Mouse (Mus musculus): Measurements from ENCODE around the gene Olfr1200. TPM values are rescaled to one million over a fixed set of nuclear protein-coding genes. Genes with fewer than 3 reads are reported as not detected.

The Olfr1200 gene
- polyA plus RNA-seq (2012; rRNA removed), result not detected in 2 replicates

GRCm38 (mm10) chr2:88770388-88770787 is at the start of gene Olfr1200:
Olfr1200 (minus strand) TSS chr2:88770488.

GRCm38 (mm10) chr2:88814196-88814595 is 43.9 kb upstream of the Olfr1200 start, which contains the start of gene Olfr1202:
Olfr1202 (plus strand) TSS chr2:88814496.

DNA sequence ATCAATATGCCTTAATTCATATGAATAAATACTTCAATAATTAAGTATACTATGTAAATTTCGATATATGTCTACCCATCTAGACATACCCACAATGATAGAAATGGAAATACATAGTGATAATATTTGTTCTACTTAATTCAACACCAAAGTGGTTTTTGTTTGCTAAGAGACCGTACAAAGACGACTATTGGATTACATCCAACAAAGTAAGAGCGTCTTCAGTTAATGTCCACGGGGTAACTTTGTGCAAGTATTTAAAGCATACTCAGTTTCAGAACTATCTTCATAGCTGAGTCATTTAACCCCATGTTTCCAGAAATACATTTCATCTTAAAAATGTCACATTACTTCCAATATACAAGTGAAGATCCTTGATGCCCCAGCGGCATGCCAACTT is 22.4 kb upstream of the Olfr1200 start, which contains the start of gene Olfr1201:
Gene Olfr1201, plus strand, starts transcription at position 301 of the 400 bp plus-strand sequence.

GRCm38 (mm10) chr2:88760369-88760768 is 9.9 kb downstream of the Olfr1200 start, which contains the start of gene Olfr1199:
Olfr1199 (minus strand) TSS chr2:88760469.

DNA sequence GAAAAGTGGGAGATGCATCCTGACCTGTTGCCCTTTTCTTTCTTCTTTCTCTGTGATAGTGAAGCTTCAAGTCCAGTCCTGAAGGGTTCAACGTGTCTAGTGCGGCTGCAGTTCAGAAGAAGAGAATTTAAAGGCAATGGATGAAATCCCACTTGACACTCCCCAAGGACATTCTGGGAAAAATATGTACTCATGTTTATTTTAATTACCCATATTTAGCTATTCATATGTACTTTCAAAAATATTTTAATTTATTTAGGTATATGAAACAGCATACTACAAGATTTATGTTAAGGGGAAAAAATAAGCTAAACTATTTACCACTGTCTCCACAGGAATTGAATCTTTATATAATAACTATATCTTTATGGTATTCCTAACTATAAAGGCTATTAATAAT is 19.0 kb downstream of the Olfr1200 start, which contains the start of gene Olfr1198:
Gene Olfr1198, minus strand, starts transcription at position 101 of the 400 bp plus-strand sequence.

GRCm38 (mm10) chr2:88732266-88732665 is 38.0 kb downstream of the Olfr1200 start, which contains the start of gene Olfr1197:
Olfr1197 (minus strand) TSS chr2:88732366.

Other genes with a start within 250 kb of the Olfr1200 start
- not detected in 2 replicates for gene Olfr1188, start 213.6 kb downstream of the Olfr1200 start, polyA plus RNA-seq (2012; rRNA removed)
- gene Olfr1189, start 184.0 kb downstream of the Olfr1200 start, polyA plus RNA-seq (2012; rRNA removed), result not detected in 2 replicates
- gene Olfr1191-ps1, start 129.9 kb downstream of the Olfr1200 start, polyA plus RNA-seq (2012; rRNA removed), result not detected in 2 replicates
- gene Olfr1192-ps1, start 122.0 kb downstream of the Olfr1200 start, polyA plus RNA-seq (2012; rRNA removed), result not detected in 2 replicates
- gene Olfr1193, start 94.9 kb downstream of the Olfr1200 start, polyA plus RNA-seq (2012; rRNA removed), result not detected in 2 replicates
- not detected in 2 replicates for gene Olfr1195, start 81.3 kb downstream of the Olfr1200 start, polyA plus RNA-seq (2012; rRNA removed)
- not detected in 2 replicates for gene Olfr1196, start 65.9 kb downstream of the Olfr1200 start, polyA plus RNA-seq (2012; rRNA removed)
- gene Olfr1197, start 38.1 kb downstream of the Olfr1200 start, polyA plus RNA-seq (2012; rRNA removed), result not detected in 2 replicates
- gene Olfr1198, start 19.1 kb downstream of the Olfr1200 start, polyA plus RNA-seq (2012; rRNA removed), result not detected in 2 replicates
- not detected in 2 replicates for gene Olfr1199, start 10.0 kb downstream of the Olfr1200 start, polyA plus RNA-seq (2012; rRNA removed)
- not detected in 2 replicates for gene Olfr1201, start 22.5 kb upstream of the Olfr1200 start, polyA plus RNA-seq (2012; rRNA removed)
- not detected in 2 replicates for gene Olfr1202, start 44.0 kb upstream of the Olfr1200 start, polyA plus RNA-seq (2012; rRNA removed)
- gene Olfr1205, start 59.2 kb upstream of the Olfr1200 start, polyA plus RNA-seq (2012; rRNA removed), result not detected in 2 replicates
- gene Olfr1204, start 78.8 kb upstream of the Olfr1200 start, polyA plus RNA-seq (2012; rRNA removed), result not detected in 2 replicates
- not detected in 2 replicates for gene Olfr1206, start 92.7 kb upstream of the Olfr1200 start, polyA plus RNA-seq (2012; rRNA removed)
- not detected in 2 replicates for gene Olfr1208, start 131.8 kb upstream of the Olfr1200 start, polyA plus RNA-seq (2012; rRNA removed)
- not detected in 2 replicates for gene Olfr1209, start 144.7 kb upstream of the Olfr1200 start, polyA plus RNA-seq (2012; rRNA removed)
- gene Olfr1211, start 167.6 kb upstream of the Olfr1200 start, polyA plus RNA-seq (2012; rRNA removed), result not detected in 2 replicates
- not detected in 2 replicates for gene Olfr1212, start 183.5 kb upstream of the Olfr1200 start, polyA plus RNA-seq (2012; rRNA removed)
- not detected in 2 replicates for gene Gm13762, start 209.8 kb upstream of the Olfr1200 start, polyA plus RNA-seq (2012; rRNA removed)
- not detected in 2 replicates for gene Olfr1214, start 222.2 kb upstream of the Olfr1200 start, polyA plus RNA-seq (2012; rRNA removed)
- gene Olfr1215, start 236.5 kb upstream of the Olfr1200 start, polyA plus RNA-seq (2012; rRNA removed), result not detected in 2 replicates
- not detected in 2 replicates for gene Olfr1216, start 247.9 kb upstream of the Olfr1200 start, polyA plus RNA-seq (2012; rRNA removed)